ENCODE assay signal across 17 mouse cellular contexts in genomic region chr11:96337026-96337425, GRCm38 (mm10). TPM values are rescaled to one million over a fixed set of nuclear protein-coding genes. Genes with fewer than 3 reads are reported as not detected.
A peak's percentile ranks its signal among the peaks of the same experiment; 100 is the strongest.
DNase-seq lines count a peak whose midpoint lies in the region; ATAC-seq lines count a peak whose summit lies in the region.
"Had no signal": no experiment of that assay in that cellular context is flagged by ENCODE, and none has a peak within 500 bp of the region (broad histone marks: within the 10 kb centered on the region; RNA-seq: fewer than 3 reads in every experiment).

No protein-coding gene starts in this region.

- no peak overlapping the region for H3K4me3 ChIP-seq in kidney, embryonic 15.5 days (replicated peaks)
- no peak overlapping the region for H3K4me3 ChIP-seq in brown adipose tissue, adult 24 weeks (ENCODE audit: insufficient read depth, low read depth, low read length)
- H3K4me3 ChIP-seq in hindbrain, embryonic 14.5 days (replicated peaks; ENCODE audit: low read length), result peak overlapping the region; percentile 48
- H3K4me3 ChIP-seq in neural tube, embryonic 15.5 days (replicated peaks), result peak overlapping the region; percentile 19
- H3K4me3 ChIP-seq: embryonic facial prominence, embryonic 13.5 days; forebrain, embryonic 12.5 days; heart, embryonic 12.5 days; limb, embryonic 13.5 days had no signal

- no peak for DNase-seq in kidney, postnatal 36 days
- no peak for DNase-seq in hindbrain, embryonic 14.5 days (ENCODE audit: low spot score)
- no peak for DNase-seq in spleen, postnatal 36 days (ENCODE audit: low spot score in 2 of 2)
- DNase-seq in layer of hippocampus, adult 9-10 months (ENCODE audit: low spot score), result no peak
- DNase-seq: cerebellum, postnatal 36 days; gastrocnemius, postnatal 25 days; layer of hippocampus, adult 9-11 months; liver, postnatal 0 days; right cerebral cortex, adult 18-20 months had no signal

- H3K4me2 ChIP-seq in kidney, embryonic 15.5 days, result peak overlapping the region; percentile 36
- peak overlapping the region; percentile 77 for H3K4me2 ChIP-seq in hindbrain, embryonic 14.5 days (replicated peaks)
- peak overlapping the region; percentile 87 for H3K4me2 ChIP-seq in neural tube, embryonic 15.5 days
- H3K4me2 ChIP-seq: embryonic facial prominence, embryonic 13.5 days; forebrain, embryonic 12.5 days; heart, embryonic 12.5 days; limb, embryonic 13.5 days; midbrain, embryonic 11.5 days had no signal

- peak overlapping the region; percentile 100 for H3K27ac ChIP-seq in kidney, embryonic 15.5 days
- H3K27ac ChIP-seq in brown adipose tissue, adult 24 weeks (replicated peaks; ENCODE audit: low read depth, low read length), result 0 out of 2 replicates have a peak overlapping the region, but pooled peaks have one; percentile 13
- peak overlapping the region; percentile 99 for H3K27ac ChIP-seq in hindbrain, embryonic 14.5 days
- H3K27ac ChIP-seq in neural tube, embryonic 15.5 days (replicated peaks), result peak overlapping the region; percentile 99
- H3K27ac ChIP-seq: embryonic facial prominence, embryonic 13.5 days; forebrain, embryonic 12.5 days; limb, embryonic 13.5 days had no signal

- no peak for ATAC-seq in kidney, embryonic 15.5 days (replicated peaks; ENCODE audit: low FRiP score)
- no peak for ATAC-seq in hindbrain, embryonic 14.5 days (ENCODE audit: low FRiP score)
- no peak for ATAC-seq in neural tube, embryonic 15.5 days (ENCODE audit: low FRiP score)
- ATAC-seq: liver, postnatal 0 days had no signal

- H3K9me3 ChIP-seq in kidney, embryonic 15.5 days (replicated peaks), result no peaks in the 10 kb centered on the region
- H3K9me3 ChIP-seq in hindbrain, embryonic 14.5 days (ENCODE audit: control insufficient read depth, low read length), result no peaks in the 10 kb centered on the region
- H3K9me3 ChIP-seq in neural tube, embryonic 15.5 days (replicated peaks), result no peaks in the 10 kb centered on the region
- H3K9me3 ChIP-seq: embryonic facial prominence, embryonic 13.5 days; forebrain, embryonic 12.5 days; heart, embryonic 12.5 days; limb, embryonic 13.5 days had no signal

- WGBS in kidney, embryonic 15.5 days, result 32% methylated on average over 6 of the region's 6 CpGs
- WGBS in hindbrain, embryonic 14.5 days, result 0% methylated on average over 6 of the region's 6 CpGs
- 7% methylated on average over 6 of the region's 6 CpGs for WGBS in neural tube, embryonic 15.5 days

- H3K4me1 ChIP-seq in kidney, embryonic 15.5 days, result peaks cover 98% of the 10 kb centered on the region
- H3K4me1 ChIP-seq in brown adipose tissue, adult 24 weeks (ENCODE audit: control insufficient read depth, insufficient read depth, insufficient read length, low read length), result peaks cover 9% of the 10 kb centered on the region; the same call in 1 of the 2 replicates
- H3K4me1 ChIP-seq in hindbrain, embryonic 14.5 days (replicated peaks; ENCODE audit: control insufficient read depth, insufficient read depth, low read length), result peaks cover 27% of the 10 kb centered on the region
- H3K4me1 ChIP-seq in neural tube, embryonic 15.5 days, result peaks cover 95% of the 10 kb centered on the region
- H3K4me1 ChIP-seq: forebrain, embryonic 12.5 days had no signal

- no peak overlapping the region for H3K9ac ChIP-seq in kidney, embryonic 15.5 days
- H3K9ac ChIP-seq in hindbrain, embryonic 14.5 days, result peak overlapping the region; percentile 97
- H3K9ac ChIP-seq in neural tube, embryonic 15.5 days (replicated peaks), result peak overlapping the region; percentile 66
- H3K9ac ChIP-seq: embryonic facial prominence, embryonic 13.5 days; forebrain, embryonic 12.5 days; heart, embryonic 12.5 days; limb, embryonic 13.5 days; liver, postnatal 0 days had no signal

- H3K36me3 ChIP-seq in kidney, embryonic 15.5 days, result peaks cover 34% of the 10 kb centered on the region
- H3K36me3 ChIP-seq in hindbrain, embryonic 14.5 days (replicated peaks; ENCODE audit: control insufficient read depth, insufficient read depth), result 0 out of 2 replicates have a peak, but pooled peaks cover 6% of the 10 kb centered on the region
- no peaks in the 10 kb centered on the region for H3K36me3 ChIP-seq in neural tube, embryonic 15.5 days
- H3K36me3 ChIP-seq: embryonic facial prominence, embryonic 13.5 days; forebrain, embryonic 12.5 days; heart, embryonic 12.5 days; limb, embryonic 13.5 days had no signal

- no peaks in the 10 kb centered on the region for H3K27me3 ChIP-seq in kidney, embryonic 15.5 days
- H3K27me3 ChIP-seq in hindbrain, embryonic 14.5 days (ENCODE audit: control insufficient read depth, insufficient read depth, low read length), result peaks cover 81% of the 10 kb centered on the region
- H3K27me3 ChIP-seq in neural tube, embryonic 15.5 days (replicated peaks), result no peaks in the 10 kb centered on the region

RNA-seq across cellular contexts. Expression of gene Hoxb2, which starts 13.3 kb away (rescaled TPM):
- polyA plus RNA-seq in kidney, embryonic 15.5 days (2015; fragmentation: Nextera tagmentation; extraction: Ambion mirVana), result 45.7 and 45.9 TPM in 2 replicates
- 3.2 and 3.7 TPM in 2 replicates for polyA plus RNA-seq in brown adipose tissue, adult 24 weeks (2012; ENCODE audit: insufficient read depth, insufficient read length, missing spikeins)
- polyA plus RNA-seq in hindbrain, embryonic 14.5 days (2014; fragmentation: Nextera tagmentation; extraction: Ambion mirVana), result 39.5 and 42.9 TPM in 2 replicates
- polyA plus RNA-seq in neural tube, embryonic 15.5 days (2015; fragmentation: Nextera tagmentation; extraction: Ambion mirVana), result 33.7 and 42.3 TPM in 2 replicates
- polyA plus RNA-seq: midbrain, embryonic 11.5 days had no signal

RNA-seq across cellular contexts. Expression of gene Hoxb3, which starts 13.9 kb away (rescaled TPM):
- 4.4 and 4.5 TPM in 2 replicates for polyA plus RNA-seq in kidney, embryonic 15.5 days (2015; fragmentation: Nextera tagmentation; extraction: Ambion mirVana)
- 1.7 and 2.0 TPM in 2 replicates for polyA plus RNA-seq in brown adipose tissue, adult 24 weeks (2012; ENCODE audit: insufficient read depth, insufficient read length, missing spikeins)
- 12.8 and 17.2 TPM in 2 replicates for polyA plus RNA-seq in hindbrain, embryonic 14.5 days (2014; fragmentation: Nextera tagmentation; extraction: Ambion mirVana)
- polyA plus RNA-seq in neural tube, embryonic 15.5 days (2015; fragmentation: Nextera tagmentation; extraction: Ambion mirVana), result 8.0 and 12.6 TPM in 2 replicates
- polyA plus RNA-seq: embryonic facial prominence, embryonic 13.5 days; forebrain, embryonic 12.5 days; midbrain, embryonic 11.5 days had no signal

RNA-seq across cellular contexts. Expression of gene Hoxb4, which starts 19.0 kb away (rescaled TPM):
- 6.4 and 7.1 TPM in 2 replicates for polyA plus RNA-seq in kidney, embryonic 15.5 days (2015; fragmentation: Nextera tagmentation; extraction: Ambion mirVana)
- 6.0 and 6.4 TPM in 2 replicates for polyA plus RNA-seq in brown adipose tissue, adult 24 weeks (2012; ENCODE audit: insufficient read depth, insufficient read length, missing spikeins)
- polyA plus RNA-seq in hindbrain, embryonic 14.5 days (2014; fragmentation: Nextera tagmentation; extraction: Ambion mirVana), result 4.0 and 5.4 TPM in 2 replicates
- 3.7 and 5.0 TPM in 2 replicates for polyA plus RNA-seq in neural tube, embryonic 15.5 days (2015; fragmentation: Nextera tagmentation; extraction: Ambion mirVana)
- polyA plus RNA-seq: forebrain, embryonic 12.5 days; midbrain, embryonic 11.5 days had no signal

RNA-seq across cellular contexts. Expression of gene Hoxb1, which starts 28.5 kb away (rescaled TPM):
- polyA plus RNA-seq in kidney, embryonic 15.5 days (2015; fragmentation: Nextera tagmentation; extraction: Ambion mirVana), result 0.27 and 0.35 TPM in 2 replicates
- not detected in 2 replicates for polyA plus RNA-seq in brown adipose tissue, adult 24 weeks (2012; ENCODE audit: insufficient read depth, insufficient read length, missing spikeins)
- polyA plus RNA-seq in hindbrain, embryonic 14.5 days (2014; fragmentation: Nextera tagmentation; extraction: Ambion mirVana), result 0.33 and 0.56 TPM in 2 replicates
- 0.38 and 0.65 TPM in 2 replicates for polyA plus RNA-seq in neural tube, embryonic 15.5 days (2015; fragmentation: Nextera tagmentation; extraction: Ambion mirVana)
- polyA plus RNA-seq: embryonic facial prominence, embryonic 13.5 days; forebrain, embryonic 12.5 days; heart, embryonic 12.5 days; liver, postnatal 0 days; midbrain, embryonic 11.5 days had no signal

RNA-seq across cellular contexts. Expression of gene Hoxb5, which starts 33.9 kb away (rescaled TPM):
- polyA plus RNA-seq in kidney, embryonic 15.5 days (2015; fragmentation: Nextera tagmentation; extraction: Ambion mirVana), result 18.8 and 20.2 TPM in 2 replicates
- polyA plus RNA-seq in brown adipose tissue, adult 24 weeks (2012; ENCODE audit: insufficient read depth, insufficient read length, missing spikeins), result 1.1 and 1.2 TPM in 2 replicates
- polyA plus RNA-seq in hindbrain, embryonic 14.5 days (2014; fragmentation: Nextera tagmentation; extraction: Ambion mirVana), result 140 and 157 TPM in 2 replicates
- polyA plus RNA-seq in neural tube, embryonic 15.5 days (2015; fragmentation: Nextera tagmentation; extraction: Ambion mirVana), result 39.5 and 106 TPM in 2 replicates
- polyA plus RNA-seq: forebrain, embryonic 12.5 days; midbrain, embryonic 11.5 days had no signal

Comparison
In these comparisons a context has a peak if more than half of its experiments do, and no peak if none do; other contexts are left out.
1. H3K27ac ChIP-seq: peak in every context shown above with its lines; median percentile 100 in kidney, embryonic 15.5 days; 99 in hindbrain, embryonic 14.5 days; 99 in neural tube, embryonic 15.5 days; 13 in brown adipose tissue, adult 24 weeks.
2. H3K4me2 ChIP-seq: peak in every context shown above with its lines; median percentile 87 in neural tube, embryonic 15.5 days; 77 in hindbrain, embryonic 14.5 days; 36 in kidney, embryonic 15.5 days.
3. H3K4me3 ChIP-seq: peak in hindbrain, embryonic 14.5 days (single experiment) and neural tube, embryonic 15.5 days (single experiment); none in kidney, embryonic 15.5 days (single experiment) and brown adipose tissue, adult 24 weeks (single experiment).